Comparison of ENCODE assay signal across 9 mouse cellular contexts in the genomic region with DNA sequence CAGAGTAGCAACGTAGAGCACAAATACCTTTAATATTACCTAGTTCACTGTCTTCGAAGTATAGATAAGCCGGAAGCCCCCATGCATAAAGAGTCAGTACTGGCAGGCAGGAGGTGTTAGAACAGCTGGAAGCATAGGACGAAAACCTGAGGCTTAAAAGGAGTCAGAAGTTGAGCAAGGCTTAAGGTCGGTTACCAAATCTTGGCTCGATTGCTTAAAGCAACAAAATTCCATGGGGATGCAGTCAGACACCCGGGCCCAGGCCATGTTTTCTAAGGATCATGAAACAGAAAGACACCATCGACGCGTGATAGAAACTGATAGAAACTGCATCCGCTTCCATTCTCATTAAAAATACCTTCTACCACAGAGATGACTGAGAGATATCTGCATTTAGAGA. TPM values are rescaled to one million over a fixed set of nuclear protein-coding genes. Genes with fewer than 3 reads are reported as not detected.
DNase-seq lines count a peak whose midpoint lies in the region; ATAC-seq and TF ChIP-seq lines count a peak whose summit lies in the region.
"Had no signal": no experiment of that assay in that cellular context is flagged by ENCODE, and none has a peak within 500 bp of the region (broad histone marks: within the 10 kb centered on the region; RNA-seq: fewer than 3 reads in every experiment).

No protein-coding gene starts in this region.

- no peak for TF ChIP-seq POLR2A in liver, adult 2 months (IDR thresholded peaks at IDR 0.05; ENCODE audit: extremely low read depth, insufficient read depth, low read length)
- TF ChIP-seq POLR2A in limb, embryonic 14.5 days (IDR thresholded peaks at IDR 0.05; ENCODE audit: borderline replicate concordance, extremely low read depth, insufficient read depth, insufficient read length): no peak

- ATAC-seq in embryonic facial prominence, embryonic 12.5 days (ENCODE audit: insufficient number of reproducible peaks, insufficient read depth, low FRiP score, low TSS enrichment): no peak
- ATAC-seq in liver, embryonic 11.5 days (replicated peaks; ENCODE audit: low FRiP score): no peak
- ATAC-seq in limb, embryonic 14.5 days (ENCODE audit: low FRiP score, low read depth): peak; percentile 30; the same call in 1 of the 2 replicates
- ATAC-seq in stomach, postnatal 0 days (ENCODE audit: low FRiP score, low TSS enrichment): no peak

- H3K27me3 ChIP-seq in embryonic facial prominence, embryonic 12.5 days: no peaks in the 10 kb centered on the region
- H3K27me3 ChIP-seq in embryonic facial prominence, embryonic 10.5 days (replicated peaks; ENCODE audit: low read depth, poor library complexity, severe bottlenecking): peaks cover 16% of the 10 kb centered on the region
- no peaks in the 10 kb centered on the region for H3K27me3 ChIP-seq in liver, adult 2 months (ENCODE audit: control insufficient read depth, insufficient read depth, low read length)
- no peaks in the 10 kb centered on the region for H3K27me3 ChIP-seq in liver, embryonic 11.5 days (replicated peaks; ENCODE audit: control insufficient read depth, insufficient read depth, low read length)
- H3K27me3 ChIP-seq in limb, embryonic 14.5 days (ENCODE audit: control insufficient read depth, insufficient read depth, low read length): no peaks in the 10 kb centered on the region
- H3K27me3 ChIP-seq in stomach, postnatal 0 days (ENCODE audit: control insufficient read depth, insufficient read depth, low read length): no peaks in the 10 kb centered on the region
- H3K27me3 ChIP-seq: hindbrain, embryonic 15.5 days had no signal

- H3K9me3 ChIP-seq in embryonic facial prominence, embryonic 12.5 days: no peaks in the 10 kb centered on the region
- H3K9me3 ChIP-seq in embryonic facial prominence, embryonic 10.5 days: no peaks in the 10 kb centered on the region
- no peaks in the 10 kb centered on the region for H3K9me3 ChIP-seq in liver, embryonic 11.5 days (ENCODE audit: control insufficient read depth, low read length)
- no peaks in the 10 kb centered on the region for H3K9me3 ChIP-seq in limb, embryonic 14.5 days (ENCODE audit: control insufficient read depth, low read length)
- H3K9me3 ChIP-seq in stomach, postnatal 0 days (ENCODE audit: control insufficient read depth, low read length): no peaks in the 10 kb centered on the region
- H3K9me3 ChIP-seq: hindbrain, embryonic 15.5 days had no signal

- no peak for DNase-seq in embryonic facial prominence, embryonic 10.5 days (ENCODE audit: low spot score)
- peak; percentile 89 for DNase-seq in liver, adult 2 months (ENCODE audit: extremely low read depth, low read depth, low spot score)
- DNase-seq in liver, embryonic 11.5 days (ENCODE audit: low spot score): no peak
- DNase-seq in limb, embryonic 14.5 days (ENCODE audit: low spot score): no peak
- DNase-seq in stomach, postnatal 0 days (ENCODE audit: low spot score): no peak
- no peak for DNase-seq in layer of hippocampus, adult 9-11 months
- no peak for DNase-seq in thymus, postnatal 4 days

- H3K9ac ChIP-seq in embryonic facial prominence, embryonic 12.5 days: no peak overlapping the region
- H3K9ac ChIP-seq in liver, adult 2 months (ENCODE audit: low read depth, low read length): peak overlapping the region; percentile 48
- no peak overlapping the region for H3K9ac ChIP-seq in liver, embryonic 11.5 days (ENCODE audit: low read depth, low read length)
- H3K9ac ChIP-seq in limb, embryonic 14.5 days (ENCODE audit: low read depth, low read length, severe bottlenecking): no peak overlapping the region
- no peak overlapping the region for H3K9ac ChIP-seq in stomach, postnatal 0 days (ENCODE audit: low read length)
- H3K9ac ChIP-seq: hindbrain, embryonic 15.5 days had no signal

- H3K27ac ChIP-seq in embryonic facial prominence, embryonic 12.5 days: no peak overlapping the region; the same call in 1 of the 2 replicates
- no peak overlapping the region for H3K27ac ChIP-seq in embryonic facial prominence, embryonic 10.5 days (replicated peaks)
- H3K27ac ChIP-seq in liver, adult 2 months (replicated peaks; ENCODE audit: insufficient read depth, low read depth, low read length): peak overlapping the region; percentile 79
- no peak overlapping the region for H3K27ac ChIP-seq in liver, embryonic 11.5 days (ENCODE audit: low read depth, low read length)
- H3K27ac ChIP-seq in limb, embryonic 14.5 days (replicated peaks; ENCODE audit: low read depth, low read length): no peak overlapping the region
- H3K27ac ChIP-seq in stomach, postnatal 0 days (replicated peaks): peak overlapping the region; percentile 56
- H3K27ac ChIP-seq: hindbrain, embryonic 15.5 days had no signal

- 0 out of 2 replicates have a peak overlapping the region, but pooled peaks have one; percentile 59 for H3K4me2 ChIP-seq in embryonic facial prominence, embryonic 12.5 days (replicated peaks)
- no peak overlapping the region for H3K4me2 ChIP-seq in liver, embryonic 11.5 days
- H3K4me2 ChIP-seq in limb, embryonic 14.5 days (replicated peaks; ENCODE audit: low read depth, low read length, severe bottlenecking): peak overlapping the region; percentile 42; the same call in 1 of the 2 replicates
- no peak overlapping the region for H3K4me2 ChIP-seq in stomach, postnatal 0 days (replicated peaks; ENCODE audit: low read depth)

- TF ChIP-seq CTCF in liver, adult 2 months (IDR thresholded peaks at IDR 0.05; ENCODE audit: low read depth, low read length): no peak
- TF ChIP-seq CTCF in stomach, postnatal 0 days (IDR thresholded peaks at IDR 0.05; ENCODE audit: low read depth): no peak

- peaks cover 6% of the 10 kb centered on the region; the same call in 1 of the 2 replicates for H3K4me1 ChIP-seq in embryonic facial prominence, embryonic 12.5 days
- peaks cover 16% of the 10 kb centered on the region for H3K4me1 ChIP-seq in embryonic facial prominence, embryonic 10.5 days
- H3K4me1 ChIP-seq in liver, adult 2 months (ENCODE audit: control insufficient read depth, insufficient read depth, low read length): peaks cover 27% of the 10 kb centered on the region
- 0 out of 2 replicates have a peak, but pooled peaks cover 2% of the 10 kb centered on the region for H3K4me1 ChIP-seq in liver, embryonic 11.5 days (replicated peaks; ENCODE audit: control insufficient read depth, insufficient read depth, low read length)
- H3K4me1 ChIP-seq in limb, embryonic 14.5 days (ENCODE audit: control insufficient read depth, insufficient read depth, low read length): peaks cover 15% of the 10 kb centered on the region
- no peaks in the 10 kb centered on the region for H3K4me1 ChIP-seq in stomach, postnatal 0 days (replicated peaks; ENCODE audit: control insufficient read depth, insufficient read depth)

- 44% methylated on average over 11 of the region's 11 CpGs for WGBS in embryonic facial prominence, embryonic 12.5 days
- WGBS in embryonic facial prominence, embryonic 10.5 days: 40% methylated on average over 11 of the region's 11 CpGs
- 28% methylated on average over 11 of the region's 11 CpGs for WGBS in liver, adult 2 months
- 34% methylated on average over 11 of the region's 11 CpGs for WGBS in liver, embryonic 11.5 days
- WGBS in limb, embryonic 14.5 days: 32% methylated on average over 11 of the region's 11 CpGs
- 35% methylated on average over 11 of the region's 11 CpGs for WGBS in stomach, postnatal 0 days

- H3K79me2 ChIP-seq in liver, adult 2 months (ENCODE audit: control insufficient read depth, insufficient read depth, low read length): no peaks in the 10 kb centered on the region

- H3K36me3 ChIP-seq in embryonic facial prominence, embryonic 12.5 days: no peaks in the 10 kb centered on the region
- H3K36me3 ChIP-seq in embryonic facial prominence, embryonic 10.5 days (replicated peaks): no peaks in the 10 kb centered on the region
- no peaks in the 10 kb centered on the region for H3K36me3 ChIP-seq in liver, adult 2 months (ENCODE audit: control insufficient read depth, insufficient read depth, low read length)
- no peaks in the 10 kb centered on the region for H3K36me3 ChIP-seq in liver, embryonic 11.5 days (ENCODE audit: control insufficient read depth, insufficient read depth, low read length)
- H3K36me3 ChIP-seq in limb, embryonic 14.5 days (ENCODE audit: control insufficient read depth, insufficient read depth, low read length): no peaks in the 10 kb centered on the region
- no peaks in the 10 kb centered on the region for H3K36me3 ChIP-seq in stomach, postnatal 0 days (ENCODE audit: control insufficient read depth, insufficient read depth, low read length)
- H3K36me3 ChIP-seq: hindbrain, embryonic 15.5 days had no signal

- no peak for TF ChIP-seq EP300 in stomach, postnatal 0 days (optimal IDR thresholded peaks at IDR 0.05)

- no peak overlapping the region for H3K4me3 ChIP-seq in embryonic facial prominence, embryonic 12.5 days
- H3K4me3 ChIP-seq in embryonic facial prominence, embryonic 10.5 days: no peak overlapping the region
- H3K4me3 ChIP-seq in liver, adult 2 months (ENCODE audit: insufficient read depth, low read depth, low read length): peak overlapping the region; percentile 16; the same call in 1 of the 2 replicates
- H3K4me3 ChIP-seq in liver, embryonic 11.5 days (ENCODE audit: low read depth, low read length): no peak overlapping the region
- H3K4me3 ChIP-seq in limb, embryonic 14.5 days (replicated peaks; ENCODE audit: low read length): no peak overlapping the region
- H3K4me3 ChIP-seq in stomach, postnatal 0 days (ENCODE audit: low read depth, low read length): no peak overlapping the region

RNA-seq across cellular contexts. Expression of a gene that starts 35.5 kb away (rescaled TPM):
- polyA plus RNA-seq in embryonic facial prominence, embryonic 12.5 days (2016; fragmentation: Nextera tagmentation; extraction: Ambion mirVana): 34.9 and 37.7 TPM in 2 replicates
- polyA plus RNA-seq in embryonic facial prominence, embryonic 10.5 days (2016; fragmentation: Nextera tagmentation; extraction: Ambion mirVana): 30.4 and 33.7 TPM in 2 replicates
- 50.9 and 64.9 TPM in 2 replicates for total RNA-seq in liver, adult 2 months (2014; rRNA removed)
- polyA plus RNA-seq in liver, adult 2 months (2012; rRNA removed): 23.6 and 26.4 TPM in 2 replicates
- 13.2 and 14.7 TPM in 2 replicates for polyA plus RNA-seq in liver, embryonic 11.5 days (2014; fragmentation: Nextera tagmentation; extraction: Ambion mirVana)
- 10.5 and 11.6 TPM in 2 replicates for polyA plus RNA-seq in limb, embryonic 14.5 days (2012; rRNA removed)
- 11.5 and 13.4 TPM in 2 replicates for polyA plus RNA-seq in limb, embryonic 14.5 days (2014; fragmentation: Nextera tagmentation; extraction: Ambion mirVana)
- 56.4 and 62.1 TPM in 2 replicates for polyA plus RNA-seq in stomach, postnatal 0 days (2015; fragmentation: Nextera tagmentation; extraction: Ambion mirVana)

Comparison
In these comparisons a context has a peak if more than half of its experiments do, and no peak if none do; other contexts are left out.
1. H3K27ac ChIP-seq: peak in liver, adult 2 months (single experiment) and stomach, postnatal 0 days (single experiment); none in embryonic facial prominence, embryonic 12.5 days (single experiment), embryonic facial prominence, embryonic 10.5 days (single experiment), liver, embryonic 11.5 days (single experiment) and limb, embryonic 14.5 days (single experiment).
2. H3K4me2 ChIP-seq: peak in embryonic facial prominence, embryonic 12.5 days (single experiment) and limb, embryonic 14.5 days (single experiment); none in liver, embryonic 11.5 days (single experiment) and stomach, postnatal 0 days (single experiment).